Mouse (Mus musculus): ENCODE data around the gene Adh7. TPM values are rescaled to one million over a fixed set of nuclear protein-coding genes. Genes with fewer than 3 reads are reported as not detected.

Adh7 gene
- polyA plus RNA-seq, 1 experiment from 2014 or later, result 0.55 TPM

DNA sequence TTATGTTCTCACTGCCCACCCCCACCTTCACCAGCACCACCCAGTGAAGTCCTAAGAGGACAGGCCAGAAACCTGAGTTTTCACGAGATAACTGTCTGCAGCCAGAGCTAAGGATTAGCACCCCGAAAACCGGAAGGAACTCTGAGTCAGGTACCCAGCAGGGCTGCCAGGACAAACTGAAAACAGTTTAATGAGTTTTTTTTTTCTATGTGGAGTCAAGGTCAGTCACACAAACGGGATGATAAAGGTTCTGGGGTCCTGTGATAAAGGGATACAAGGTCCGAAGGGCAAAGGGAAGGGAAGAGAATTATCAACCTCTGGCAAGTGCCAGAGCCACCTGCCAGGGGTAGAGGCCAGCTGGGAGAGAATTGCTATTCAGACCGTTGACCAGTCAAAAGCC lies 23.8 kb downstream of the Adh7 start:
- no peaks in the 10 kb centered on the region for H3K36me3 ChIP-seq (ENCODE audit: insufficient read depth)
- no peak for DNase-seq
- no peak for ATAC-seq (ENCODE audit: insufficient read depth)
- H3K4me2 ChIP-seq, result no peak overlapping the region
- WGBS, result 57% methylated on average over 6 of the region's 6 CpGs
- H3K4me1 ChIP-seq (ENCODE audit: insufficient read depth), result no peaks in the 10 kb centered on the region
- TF ChIP-seq CTCF (IDR thresholded peaks at IDR 0.05; ENCODE audit: low read depth), result no peak
- H3K9me3 ChIP-seq (ENCODE audit: low read depth, low read length), result no peaks in the 10 kb centered on the region
- H3K4me3 ChIP-seq (ENCODE audit: low read depth, low read length), result no peak overlapping the region
- no peak overlapping the region for H3K27ac ChIP-seq (ENCODE audit: low read depth)
- no peak overlapping the region for H3K9ac ChIP-seq
- no peaks in the 10 kb centered on the region for H3K27me3 ChIP-seq (ENCODE audit: insufficient read depth, low read length)

DNA sequence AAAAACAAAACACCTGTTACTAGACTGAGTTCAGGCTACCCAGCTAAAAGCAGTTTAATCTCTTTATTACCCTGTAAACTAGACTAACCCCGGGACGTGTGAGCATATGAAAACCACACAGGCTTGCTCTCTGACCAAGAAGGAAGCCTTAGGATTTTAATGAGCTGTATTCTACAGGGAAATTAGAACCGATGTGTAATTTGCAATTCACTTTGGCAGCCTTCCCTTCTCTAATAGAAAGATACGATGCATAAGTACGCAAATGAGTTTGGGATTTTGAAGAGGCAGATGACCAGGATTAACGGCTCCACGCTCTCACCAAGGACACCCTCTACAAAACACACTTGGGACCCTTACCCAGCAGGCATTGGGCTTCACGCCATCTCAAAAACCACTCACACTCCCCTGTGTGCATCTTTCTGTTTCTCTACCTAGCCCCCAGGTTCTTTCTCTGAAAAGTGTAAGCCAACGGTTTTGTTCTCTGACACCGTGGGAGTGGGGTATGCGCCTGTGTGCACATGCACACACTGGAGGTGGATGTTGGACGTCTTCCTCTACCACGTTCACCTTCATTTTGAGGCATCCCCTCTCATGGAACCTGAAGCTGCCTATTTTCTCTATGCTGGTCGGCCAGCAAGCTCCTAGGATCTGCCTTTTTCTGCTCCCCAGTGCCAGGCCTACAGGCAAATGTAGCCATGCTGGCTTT lies 24.6 kb downstream of the Adh7 start:
- DNase-seq (no peak), ATAC-seq (ENCODE audit: insufficient read depth) (no peak)
- no peak overlapping the region for H3K27ac ChIP-seq (ENCODE audit: low read depth)
- WGBS, result 78% methylated on average over 14 of the region's 14 CpGs
- TF ChIP-seq CTCF (IDR thresholded peaks at IDR 0.05; ENCODE audit: low read depth), result no peak
- no peak overlapping the region for H3K4me2 ChIP-seq
- H3K9ac ChIP-seq, result no peak overlapping the region
- H3K4me1 ChIP-seq (ENCODE audit: insufficient read depth), result no peaks in the 10 kb centered on the region
- no peaks in the 10 kb centered on the region for H3K9me3 ChIP-seq (ENCODE audit: low read depth, low read length)
- H3K36me3 ChIP-seq (ENCODE audit: insufficient read depth), result no peaks in the 10 kb centered on the region
- H3K4me3 ChIP-seq (ENCODE audit: low read depth, low read length), result no peak overlapping the region
- H3K27me3 ChIP-seq (ENCODE audit: insufficient read depth, low read length), result no peaks in the 10 kb centered on the region

DNA sequence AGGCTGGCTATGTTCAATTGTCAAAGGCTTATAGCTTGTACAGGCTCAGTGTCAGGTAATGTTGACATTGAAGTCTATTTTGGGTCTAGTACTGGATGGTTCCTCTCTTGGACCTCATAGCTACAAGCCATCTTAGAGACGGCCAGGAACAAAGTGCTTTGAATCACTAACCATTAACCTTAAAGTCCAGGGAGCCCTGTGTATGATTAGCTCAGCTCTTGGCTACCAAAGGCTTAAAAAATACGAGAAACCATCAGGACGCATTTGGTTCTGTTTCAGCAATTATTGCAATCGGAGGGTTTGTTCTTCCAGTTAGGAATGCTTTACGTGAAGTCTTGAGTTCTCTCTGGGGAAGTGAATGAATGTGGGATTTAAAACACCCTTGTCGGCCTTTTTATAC lies 25.4 kb downstream of the Adh7 start:
- WGBS, result 86% methylated on average over 6 of the region's 6 CpGs

DNA sequence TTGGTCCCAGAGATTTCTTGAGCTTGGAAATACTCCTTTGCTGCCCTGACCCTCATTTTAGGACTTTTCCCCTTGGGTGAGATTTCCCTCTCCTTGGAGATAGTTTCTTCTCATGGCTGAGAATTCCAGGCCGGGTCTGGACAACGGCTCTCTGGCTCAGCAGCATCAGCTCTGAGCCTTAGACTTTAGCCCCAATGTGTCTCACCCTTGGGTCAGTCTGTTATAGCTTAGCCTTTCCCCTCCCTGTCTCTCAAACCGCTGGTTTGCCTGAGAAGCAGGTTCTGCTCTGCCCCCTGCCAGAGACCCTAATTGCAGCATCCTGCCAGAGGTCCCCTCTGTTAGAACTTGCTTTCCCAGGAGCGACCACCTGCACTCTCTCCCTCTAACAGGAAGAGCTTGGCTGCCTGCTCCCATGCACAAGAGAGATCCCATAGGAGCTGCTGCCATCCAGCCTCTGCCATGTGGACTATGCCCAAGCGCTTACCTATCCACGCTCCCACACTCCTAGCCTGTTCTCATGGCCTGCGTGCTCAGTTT lies 26.8 kb downstream of the Adh7 start:
- WGBS, result 76% methylated on average over 7 of the region's 7 CpGs
- no peak overlapping the region for H3K4me2 ChIP-seq
- H3K9ac ChIP-seq, result no peak overlapping the region
- no peak overlapping the region for H3K27ac ChIP-seq (ENCODE audit: low read depth)
- no peaks in the 10 kb centered on the region for H3K27me3 ChIP-seq (ENCODE audit: insufficient read depth, low read length)
- no peaks in the 10 kb centered on the region for H3K9me3 ChIP-seq (ENCODE audit: low read depth, low read length)
- DNase-seq (no peak), ATAC-seq (ENCODE audit: insufficient read depth) (no peak)
- H3K36me3 ChIP-seq (ENCODE audit: insufficient read depth), result no peaks in the 10 kb centered on the region
- no peak overlapping the region for H3K4me3 ChIP-seq (ENCODE audit: low read depth, low read length)
- 0 out of 2 replicates have a peak, but pooled peaks cover 3% of the 10 kb centered on the region for H3K4me1 ChIP-seq (ENCODE audit: insufficient read depth)
- TF ChIP-seq CTCF (IDR thresholded peaks at IDR 0.05; ENCODE audit: low read depth), result no peak

More for the DNA sequence above, 25.4 kb downstream of the Adh7 start:
- DNase-seq, result no peak
- Histone ChIP-seq H3K27me3 (ENCODE audit: insufficient read depth, low read length) (no peaks in the 10 kb centered on the region), H3K9me3 (ENCODE audit: low read depth, low read length) (no peaks in the 10 kb centered on the region), H3K4me1 (ENCODE audit: insufficient read depth) (no peaks in the 10 kb centered on the region), H3K36me3 (ENCODE audit: insufficient read depth) (no peaks in the 10 kb centered on the region), H3K27ac (ENCODE audit: low read depth) (no peak overlapping the region), H3K4me3 (ENCODE audit: low read depth, low read length) (no peak overlapping the region), H3K9ac (no peak overlapping the region), H3K4me2 (no peak overlapping the region)
- no peak for ATAC-seq (ENCODE audit: insufficient read depth)
- no peak for TF ChIP-seq CTCF (IDR thresholded peaks at IDR 0.05; ENCODE audit: low read depth)

DNA sequence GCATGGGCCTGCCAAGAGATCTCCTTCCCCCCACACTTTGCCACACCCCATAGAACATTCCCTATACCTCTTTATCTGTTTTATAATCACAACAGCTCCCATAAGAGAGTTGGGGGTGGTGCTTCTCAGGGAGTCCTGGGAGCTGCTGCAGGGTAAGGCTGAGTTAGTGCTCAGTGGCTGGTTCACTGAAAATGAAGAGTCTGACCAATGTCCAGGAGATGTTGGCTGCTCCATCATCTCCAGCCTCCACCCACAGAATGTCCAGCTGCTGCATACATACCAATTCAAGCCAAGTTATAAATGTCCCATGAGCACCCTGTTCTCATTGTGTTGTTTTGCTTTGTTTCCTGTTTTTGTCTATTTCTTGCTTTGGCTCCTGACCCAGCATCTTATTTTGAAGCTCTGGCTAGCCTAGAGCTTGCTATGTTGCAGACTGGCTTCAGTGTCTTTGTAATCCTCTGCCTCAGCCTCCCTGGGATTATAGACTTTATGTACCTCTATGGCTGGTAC lies 29.0 kb downstream of the Adh7 start:
- Histone ChIP-seq H3K36me3 (ENCODE audit: insufficient read depth) (no peaks in the 10 kb centered on the region), H3K4me3 (ENCODE audit: low read depth, low read length) (no peak overlapping the region), H3K27me3 (ENCODE audit: insufficient read depth, low read length) (no peaks in the 10 kb centered on the region), H3K4me1 (ENCODE audit: insufficient read depth) (0 out of 2 replicates have a peak, but pooled peaks cover 3% of the 10 kb centered on the region), H3K9ac (no peak overlapping the region), H3K4me2 (no peak overlapping the region), H3K9me3 (ENCODE audit: low read depth, low read length) (no peaks in the 10 kb centered on the region), H3K27ac (ENCODE audit: low read depth) (no peak overlapping the region)
- no peak for TF ChIP-seq CTCF (IDR thresholded peaks at IDR 0.05; ENCODE audit: low read depth)
- ATAC-seq (ENCODE audit: insufficient read depth) (no peak), DNase-seq (no peak)

DNA sequence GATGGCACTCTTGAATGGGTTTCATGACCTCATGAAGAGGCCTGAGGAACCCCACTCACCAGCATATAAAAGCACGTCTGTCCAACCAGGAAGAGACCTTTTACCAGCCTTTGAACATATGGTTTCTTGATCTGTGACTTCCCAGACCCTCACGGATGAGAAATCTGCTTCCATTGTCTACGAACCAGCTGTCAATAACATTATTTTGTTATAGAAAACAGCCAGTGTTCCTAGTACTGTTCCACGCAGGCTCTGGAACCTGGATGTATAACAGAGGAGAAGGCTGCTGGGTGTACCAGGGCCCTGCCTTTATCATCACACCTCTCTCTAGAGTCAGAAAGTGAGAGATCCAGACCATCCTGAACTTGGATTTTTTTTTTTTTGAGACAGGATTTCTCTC lies 29.7 kb downstream of the Adh7 start:
- Histone ChIP-seq H3K9me3 (ENCODE audit: low read depth, low read length) (no peaks in the 10 kb centered on the region), H3K4me3 (ENCODE audit: low read depth, low read length) (no peak overlapping the region), H3K4me1 (ENCODE audit: insufficient read depth) (0 out of 2 replicates have a peak, but pooled peaks cover 3% of the 10 kb centered on the region), H3K9ac (no peak overlapping the region), H3K36me3 (ENCODE audit: insufficient read depth) (no peaks in the 10 kb centered on the region), H3K27ac (ENCODE audit: low read depth) (no peak overlapping the region), H3K4me2 (no peak overlapping the region), H3K27me3 (ENCODE audit: insufficient read depth, low read length) (no peaks in the 10 kb centered on the region)
- ATAC-seq (ENCODE audit: insufficient read depth), result no peak
- no peak for TF ChIP-seq CTCF (IDR thresholded peaks at IDR 0.05; ENCODE audit: low read depth)
- 91% methylated on average over 4 of the region's 4 CpGs for WGBS
- no peak for DNase-seq

DNA sequence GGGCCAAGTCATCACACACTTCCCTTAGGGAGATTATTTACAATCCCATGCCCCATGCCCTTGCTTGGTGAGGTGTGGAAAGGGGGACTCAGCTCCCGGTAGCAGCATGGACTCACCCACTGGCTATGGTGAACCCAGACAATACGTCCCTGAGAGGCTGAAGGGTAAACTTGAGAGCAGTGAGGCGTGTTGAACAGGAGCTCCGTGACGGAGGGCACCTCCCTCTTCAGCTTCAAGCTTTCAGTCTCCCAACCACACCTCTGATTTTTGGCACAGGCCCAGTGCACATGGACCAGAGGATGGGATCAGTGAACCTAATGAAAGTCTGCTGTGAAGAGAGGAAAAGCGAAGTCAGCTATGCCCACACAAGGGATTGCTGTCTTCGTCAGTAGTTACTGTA lies 30.5 kb downstream of the Adh7 start:
- Histone ChIP-seq H3K9me3 (ENCODE audit: low read depth, low read length) (no peaks in the 10 kb centered on the region), H3K4me3 (ENCODE audit: low read depth, low read length) (no peak overlapping the region), H3K36me3 (ENCODE audit: insufficient read depth) (no peaks in the 10 kb centered on the region), H3K4me1 (ENCODE audit: insufficient read depth) (0 out of 2 replicates have a peak, but pooled peaks cover 3% of the 10 kb centered on the region), H3K27me3 (ENCODE audit: insufficient read depth, low read length) (no peaks in the 10 kb centered on the region), H3K9ac (no peak overlapping the region), H3K27ac (ENCODE audit: low read depth) (peak overlapping the region; percentile 0; the same call in 1 of the 2 replicates), H3K4me2 (no peak overlapping the region)
- no peak for DNase-seq
- ATAC-seq (ENCODE audit: insufficient read depth), result 0 out of 2 replicates have a peak, but pooled peaks have one; percentile 39
- no peak for TF ChIP-seq CTCF (IDR thresholded peaks at IDR 0.05; ENCODE audit: low read depth)
- 74% methylated on average over 7 of the region's 7 CpGs for WGBS

Data from lung, embryonic 14.5 days (tissue).